Mouse (Mus musculus): ENCODE results near the gene Plekhg5. TPM values are rescaled to one million over a fixed set of nuclear protein-coding genes. Genes with fewer than 3 reads are reported as not detected.

The Plekhg5 gene
- polyA plus RNA-seq (2015; fragmentation: Nextera tagmentation; extraction: Ambion mirVana) = 14.7 and 16.2 TPM in 2 replicates

GRCm38 (mm10) chr4:152072121-152072601 lies at the start of gene Plekhg5:
TSS of gene Plekhg5 (plus strand) at chr4:152072498.

GRCm38 (mm10) chr4:152027524-152027923 lies 44.8 kb upstream of the Plekhg5 start, which contains the start of gene Zbtb48:
TSS of gene Zbtb48 (minus strand) at chr4:152027671.

GRCm38 (mm10) chr4:152038225-152038984 lies 33.9 kb upstream of the Plekhg5 start, which contains the start of gene Tas1r1:
TSS of gene Tas1r1 (minus strand) at chr4:152038568.

GRCm38 (mm10) chr4:152038985-152039830 lies 33.1 kb upstream of the Plekhg5 start, which contains the start of gene Nol9:
TSS of gene Nol9 (plus strand) at chr4:152039321.

GRCm38 (mm10) chr4:152115921-152116612 lies 43.8 kb downstream of the Plekhg5 start, which contains the start of gene Tnfrsf25:
TSS of gene Tnfrsf25 (plus strand) at chr4:152115934.

GRCm38 (mm10) chr4:152151966-152152544 lies 79.8 kb downstream of the Plekhg5 start, which contains the start of gene Espn:
TSS of gene Espn (minus strand) at chr4:152152371.

GRCm38 (mm10) chr4:152158585-152159284 lies 86.4 kb downstream of the Plekhg5 start, which contains the start of gene Hes2:
TSS of gene Hes2 (plus strand) at chr4:152158867.

Other genes starting within 250 kb of the Plekhg5 start
- 164 and 171 TPM in 2 replicates for gene Camta1, start 210.6 kb upstream of the Plekhg5 start, polyA plus RNA-seq (2015; fragmentation: Nextera tagmentation; extraction: Ambion mirVana)
- gene Dnajc11, start 138.8 kb upstream of the Plekhg5 start, polyA plus RNA-seq (2015; fragmentation: Nextera tagmentation; extraction: Ambion mirVana) = 62.2 and 65.8 TPM in 2 replicates
- gene Thap3, start 83.5 kb upstream of the Plekhg5 start, polyA plus RNA-seq (2015; fragmentation: Nextera tagmentation; extraction: Ambion mirVana) = 40.0 and 49.2 TPM in 2 replicates
- gene Phf13, start 76.2 kb upstream of the Plekhg5 start, polyA plus RNA-seq (2015; fragmentation: Nextera tagmentation; extraction: Ambion mirVana) = 17.9 and 19.1 TPM in 2 replicates
- 5.3 and 5.5 TPM in 2 replicates for gene Klhl21, start 63.7 kb upstream of the Plekhg5 start, polyA plus RNA-seq (2015; fragmentation: Nextera tagmentation; extraction: Ambion mirVana)
- 11.9 and 13.2 TPM in 2 replicates for gene Zbtb48, start 44.8 kb upstream of the Plekhg5 start, polyA plus RNA-seq (2015; fragmentation: Nextera tagmentation; extraction: Ambion mirVana)
- gene Tas1r1, start 33.9 kb upstream of the Plekhg5 start, polyA plus RNA-seq (2015; fragmentation: Nextera tagmentation; extraction: Ambion mirVana) = 1.9 and 2.0 TPM in 2 replicates
- gene Nol9, start 33.2 kb upstream of the Plekhg5 start, polyA plus RNA-seq (2015; fragmentation: Nextera tagmentation; extraction: Ambion mirVana) = 19.8 and 21.2 TPM in 2 replicates
- 0.79 and 0.90 TPM in 2 replicates for gene Tnfrsf25, start 43.4 kb downstream of the Plekhg5 start, polyA plus RNA-seq (2015; fragmentation: Nextera tagmentation; extraction: Ambion mirVana)
- 1.7 and 2.7 TPM in 2 replicates for gene Espn, start 79.9 kb downstream of the Plekhg5 start, polyA plus RNA-seq (2015; fragmentation: Nextera tagmentation; extraction: Ambion mirVana)
- gene Hes2, start 86.4 kb downstream of the Plekhg5 start, polyA plus RNA-seq (2015; fragmentation: Nextera tagmentation; extraction: Ambion mirVana) = not detected in 2 replicates
- gene Acot7, start 105.6 kb downstream of the Plekhg5 start, polyA plus RNA-seq (2015; fragmentation: Nextera tagmentation; extraction: Ambion mirVana) = 458 and 500 TPM in 2 replicates
- gene Gpr153, start 201.7 kb downstream of the Plekhg5 start, polyA plus RNA-seq (2015; fragmentation: Nextera tagmentation; extraction: Ambion mirVana) = 30.5 and 31.0 TPM in 2 replicates
- 0.40 and 0.48 TPM in 2 replicates for gene Hes3, start 219.2 kb downstream of the Plekhg5 start, polyA plus RNA-seq (2015; fragmentation: Nextera tagmentation; extraction: Ambion mirVana)
- gene Icmt, start 224.7 kb downstream of the Plekhg5 start, polyA plus RNA-seq (2015; fragmentation: Nextera tagmentation; extraction: Ambion mirVana) = 15.4 and 21.5 TPM in 2 replicates
- gene Rnf207, start 246.5 kb downstream of the Plekhg5 start, polyA plus RNA-seq (2015; fragmentation: Nextera tagmentation; extraction: Ambion mirVana) = 5.1 and 6.9 TPM in 2 replicates